Mouse (Mus musculus) embryonic facial prominence, embryonic 10.5 days (tissue): ENCODE results near the gene Cadm3. TPM values are rescaled to one million over a fixed set of nuclear protein-coding genes. Genes with fewer than 3 reads are reported as not detected.
A peak's percentile ranks its signal among the peaks of the same experiment; 100 is the strongest.
"Not testable (repeated sequence)": the region's sequence is repeated elsewhere in the genome, so short reads cannot be mapped to it uniquely, and the experiment has no call there.

ENCODE experiments used
- DNase-seq: peaks from one replicate; pipeline ENCODE4 v3.0.0-alpha.2; 2017; ENCODE audit warnings: low spot score
- H3K27ac ChIP-seq: fragments of 300-500 bp; sonication (generic); replicated peaks from 2 replicates; pipeline ENCODE4 v1.5.1; 2016; ENCODE audit warnings: mild to moderate bottlenecking
- H3K27me3 ChIP-seq: fragments of 300-500 bp; sonication (generic); replicated peaks from 2 replicates; pipeline ENCODE4 v1.6.1; 2016; ENCODE audit warnings: low read depth, mild to moderate bottlenecking; ENCODE audit not compliant: poor library complexity, severe bottlenecking
- H3K36me3 ChIP-seq: fragments of 300-500 bp; sonication (generic); replicated peaks from 2 replicates; pipeline ENCODE4 v1.6.1; 2016; ENCODE audit warnings: mild to moderate bottlenecking, moderate library complexity
- H3K4me1 ChIP-seq: fragments of 300-500 bp; sonication (generic); 2 replicates; pipeline ENCODE4 v1.6.1; 2016
- H3K4me3 ChIP-seq: fragments of 300-500 bp; sonication (generic); 2 replicates; pipeline ENCODE4 v1.5.1; 2016; ENCODE audit warnings: mild to moderate bottlenecking, moderate library complexity
- H3K9me3 ChIP-seq: fragments of 300-500 bp; sonication (generic); 2 replicates; pipeline ENCODE4 v1.6.1; 2016; ENCODE audit warnings: mild to moderate bottlenecking
- WGBS: fragments of 180-500 bp; shearing (Covaris S2); methylation state at CpG from one replicate; pipeline ENCODE4 v1.1.7; 2016; 5-methylcytosine and 5-hydroxymethylcytosine counted together
- polyA plus RNA-seq: library from polyadenylated mRNA; unstranded; fragments of >200 nt; fragmentation: Nextera tagmentation; extraction: Ambion mirVana; gene quantifications from 2 replicates; pipeline ENCODE4 v1.2.1, GENCODE M21; 2016

The Cadm3 gene
- polyA plus RNA-seq, 1 experiment from 2014 or later: 1.6 TPM

DNA sequence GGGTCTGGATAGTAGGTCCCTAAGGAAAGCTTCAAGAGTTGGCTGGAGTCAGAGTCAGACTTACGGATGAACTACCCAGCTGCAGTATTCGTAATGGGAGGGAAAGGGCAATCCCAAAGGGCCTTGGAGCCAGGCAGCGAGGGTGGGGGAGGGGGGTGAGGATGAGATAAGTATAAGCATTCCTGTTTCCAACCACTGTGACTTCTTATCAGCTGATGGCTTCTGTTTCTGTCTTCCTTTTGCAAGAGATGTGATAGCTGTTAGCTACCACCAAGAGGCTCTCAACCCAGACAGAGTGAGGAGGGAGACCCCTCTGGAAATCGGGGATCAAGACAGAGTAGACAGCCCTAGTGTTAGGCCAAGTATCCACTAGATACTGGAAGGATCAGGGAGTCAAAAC is 38.3 kb downstream of the Cadm3 start:
- no peaks in the 10 kb centered on the region for H3K9me3 ChIP-seq
- no peak overlapping the region for H3K27ac ChIP-seq
- H3K27me3 ChIP-seq: no peaks in the 10 kb centered on the region

GRCm38 (mm10) chr1:173328446-173328845 is 39.0 kb downstream of the Cadm3 start:
- Histone ChIP-seq H3K9me3 (no peaks in the 10 kb centered on the region), H3K4me1 (no peaks in the 10 kb centered on the region), H3K36me3 (no peaks in the 10 kb centered on the region), H3K27me3 (no peaks in the 10 kb centered on the region), H3K27ac (no peak overlapping the region), H3K4me3 (no peak overlapping the region)
- 66% methylated on average over 8 of the region's 8 CpGs for WGBS
- no peak for DNase-seq

More for the DNA sequence above, 38.3 kb downstream of the Cadm3 start:
- no peaks in the 10 kb centered on the region for H3K36me3 ChIP-seq
- no peaks in the 10 kb centered on the region for H3K4me1 ChIP-seq
- DNase-seq: no peak
- no peak overlapping the region for H3K4me3 ChIP-seq
- WGBS: 46% methylated on average over 4 of the region's 4 CpGs

DNA sequence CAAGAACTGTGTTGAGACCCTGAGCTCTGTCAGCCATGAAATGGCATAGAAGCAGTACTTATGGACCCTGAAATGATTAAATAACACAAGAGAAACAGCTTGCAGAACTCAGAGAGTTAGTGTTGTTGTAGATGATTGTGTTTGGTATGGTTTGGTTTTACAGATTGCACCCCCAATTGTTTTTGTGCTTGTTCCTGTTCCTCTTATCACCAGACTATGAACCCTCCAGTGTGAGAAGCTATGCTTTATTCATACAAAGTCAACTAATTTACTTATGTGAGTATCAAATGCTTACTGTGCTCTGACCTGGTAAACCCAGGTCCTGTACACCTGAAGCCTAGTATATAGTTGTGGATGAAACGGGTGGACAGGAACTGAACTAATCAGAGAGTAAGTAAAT is 40.9 kb downstream of the Cadm3 start:
- Histone ChIP-seq H3K4me1 (no peaks in the 10 kb centered on the region), H3K9me3 (no peaks in the 10 kb centered on the region), H3K4me3 (no peak overlapping the region), H3K27ac (no peak overlapping the region), H3K36me3 (no peaks in the 10 kb centered on the region), H3K27me3 (no peaks in the 10 kb centered on the region)
- 74% methylated on average over 1 of the region's 1 CpGs for WGBS
- DNase-seq: no peak

DNA sequence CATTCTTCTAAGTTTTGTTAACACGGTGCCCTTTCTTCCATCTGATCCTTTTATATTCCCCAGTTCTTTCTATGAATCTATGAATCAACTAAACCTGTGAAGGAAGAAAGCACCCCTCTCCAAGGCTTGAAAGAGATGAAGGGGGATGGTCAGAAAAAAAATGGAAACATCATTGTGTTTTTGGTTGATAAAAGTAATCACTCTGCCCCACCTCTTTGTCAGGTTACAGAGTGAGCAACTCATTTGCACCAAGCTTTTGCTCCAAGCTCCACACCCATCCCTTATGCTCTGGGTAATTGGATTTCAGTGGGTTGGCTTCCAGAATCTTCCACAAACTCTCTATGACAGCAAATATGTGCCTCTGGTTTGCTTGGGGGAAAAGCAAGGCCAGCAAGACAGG is 42.1 kb downstream of the Cadm3 start:
- Histone ChIP-seq H3K27ac (no peak overlapping the region), H3K4me1 (no peaks in the 10 kb centered on the region), H3K4me3 (no peak overlapping the region), H3K9me3 (no peaks in the 10 kb centered on the region), H3K36me3 (no peaks in the 10 kb centered on the region), H3K27me3 (no peaks in the 10 kb centered on the region)
- no peak for DNase-seq
- 90% methylated on average over 1 of the region's 1 CpGs for WGBS

- no peak overlapping the region for H3K4me3 ChIP-seq
- 68% methylated on average over 4 of the region's 4 CpGs for WGBS
- no peaks in the 10 kb centered on the region for H3K36me3 ChIP-seq
- H3K27ac ChIP-seq: no peak overlapping the region
- no peaks in the 10 kb centered on the region for H3K9me3 ChIP-seq
- no peaks in the 10 kb centered on the region for H3K4me1 ChIP-seq
- no peak for DNase-seq
- no peaks in the 10 kb centered on the region for H3K27me3 ChIP-seq
Measured at GRCm38 (mm10) chr1:173324961-173325360, 42.5 kb downstream of the Cadm3 start.

- Histone ChIP-seq H3K36me3 (no peaks in the 10 kb centered on the region), H3K4me1 (no peaks in the 10 kb centered on the region), H3K27me3 (no peaks in the 10 kb centered on the region), H3K9me3 (no peaks in the 10 kb centered on the region), H3K4me3 (no peak overlapping the region), H3K27ac (no peak overlapping the region)
- 31% methylated on average over 5 of the region's 5 CpGs for WGBS
- peak; percentile 45 for DNase-seq
Measured at GRCm38 (mm10) chr1:173323839-173324585, 43.5 kb downstream of the Cadm3 start.

GRCm38 (mm10) chr1:173322249-173322627 is 45.3 kb downstream of the Cadm3 start:
- WGBS: 73% methylated on average over 6 of the region's 6 CpGs
- Histone ChIP-seq H3K9me3 (no peaks in the 10 kb centered on the region), H3K27me3 (no peaks in the 10 kb centered on the region), H3K4me3 (no peak overlapping the region), H3K36me3 (no peaks in the 10 kb centered on the region), H3K27ac (no peak overlapping the region), H3K4me1 (no peaks in the 10 kb centered on the region)
- DNase-seq: no peak

DNA sequence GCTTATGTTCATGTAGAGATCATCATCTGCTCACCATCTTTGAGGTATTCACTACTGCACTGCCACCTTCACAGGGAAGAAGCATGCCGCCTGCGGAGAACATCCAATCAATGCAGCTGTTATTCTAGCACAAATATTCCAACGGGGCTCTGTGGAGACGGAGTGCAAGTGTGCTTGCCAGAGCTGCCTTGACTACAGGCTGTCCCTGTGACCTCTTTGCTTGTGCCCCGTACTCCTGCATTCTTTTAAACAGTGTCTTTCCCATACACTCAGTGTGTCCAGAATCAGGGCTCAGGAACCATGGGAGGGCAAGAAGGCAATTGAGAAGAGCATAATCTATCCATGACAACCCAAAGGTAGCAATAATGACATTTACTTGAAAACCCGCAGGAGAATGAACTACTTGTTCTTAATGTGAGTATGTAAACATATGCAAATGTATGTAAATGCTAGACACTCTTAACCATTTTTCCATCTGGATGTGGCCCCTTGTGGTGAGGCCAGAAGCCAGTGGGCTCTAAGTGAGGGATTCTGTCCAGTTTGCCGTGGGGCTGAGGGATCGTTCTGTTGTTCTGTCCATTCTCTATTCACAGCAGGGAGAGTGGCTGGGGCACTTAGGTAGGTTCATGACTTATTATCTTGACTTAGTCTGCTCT is 45.8 kb downstream of the Cadm3 start:
- no peaks in the 10 kb centered on the region for H3K36me3 ChIP-seq
- H3K27ac ChIP-seq: no peak overlapping the region
- no peaks in the 10 kb centered on the region for H3K9me3 ChIP-seq
- no peaks in the 10 kb centered on the region for H3K4me1 ChIP-seq
- no peak for DNase-seq
- no peak overlapping the region for H3K4me3 ChIP-seq
- H3K27me3 ChIP-seq: no peaks in the 10 kb centered on the region
- WGBS: 78% methylated on average over 8 of the region's 8 CpGs

DNA sequence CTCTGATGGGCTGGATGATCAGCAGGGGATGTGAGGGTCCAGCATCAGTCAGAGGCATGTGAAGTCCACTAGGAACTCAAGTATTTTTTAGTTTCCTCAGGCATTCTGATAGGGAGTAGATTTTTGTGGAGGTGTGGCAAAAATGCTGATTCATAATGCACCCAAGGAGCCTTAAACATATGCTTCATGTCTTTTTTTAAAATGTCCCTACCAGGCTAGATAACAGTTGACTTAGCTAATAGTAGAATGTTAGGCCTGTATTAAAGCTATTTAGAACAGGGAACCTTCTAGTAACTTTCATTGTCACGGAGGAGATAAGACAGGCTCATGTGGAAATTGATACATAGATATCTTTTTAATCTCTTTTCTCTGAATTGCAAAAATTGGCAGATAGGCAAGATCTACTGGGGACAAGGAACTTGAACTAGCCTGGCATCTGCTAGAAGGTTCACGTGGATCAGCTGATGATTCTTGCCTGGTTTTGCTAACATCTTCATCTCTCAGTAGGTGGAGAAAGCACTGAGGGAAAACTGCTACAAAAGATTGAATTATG is 49.5 kb downstream of the Cadm3 start:
- Histone ChIP-seq H3K9me3 (no peaks in the 10 kb centered on the region), H3K27ac (no peak overlapping the region), H3K4me3 (no peak overlapping the region), H3K36me3 (no peaks in the 10 kb centered on the region), H3K27me3 (no peaks in the 10 kb centered on the region), H3K4me1 (no peaks in the 10 kb centered on the region)
- 92% methylated on average over 2 of the region's 2 CpGs for WGBS
- no peak for DNase-seq

DNA sequence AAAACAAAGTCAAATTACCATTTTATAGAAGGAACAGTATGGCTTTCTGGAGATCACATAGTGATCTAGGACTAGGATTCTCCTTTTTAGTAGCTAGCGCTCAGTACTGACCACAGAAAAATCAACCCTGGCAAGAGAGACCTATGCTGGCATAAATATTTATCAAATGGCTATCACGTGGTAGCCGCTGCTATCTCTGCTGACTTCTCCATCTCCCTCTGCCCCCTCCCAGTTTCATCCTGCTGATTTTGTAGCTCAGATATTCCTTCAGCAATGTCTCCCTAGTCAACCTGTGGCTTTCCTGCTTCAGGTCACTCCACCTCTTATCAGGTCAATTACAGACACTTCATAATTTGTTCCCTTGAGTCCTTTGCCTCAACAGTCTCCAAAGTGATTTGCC is 51.8 kb downstream of the Cadm3 start:
- no peak for DNase-seq
- WGBS: 95% methylated on average over 3 of the region's 3 CpGs
- no peaks in the 10 kb centered on the region for H3K9me3 ChIP-seq
- H3K36me3 ChIP-seq: no peaks in the 10 kb centered on the region
- H3K4me3 ChIP-seq: no peak overlapping the region
- H3K4me1 ChIP-seq: no peaks in the 10 kb centered on the region
- H3K27ac ChIP-seq: no peak overlapping the region
- H3K27me3 ChIP-seq: no peaks in the 10 kb centered on the region

- H3K4me3 ChIP-seq, H3K27me3 ChIP-seq, H3K27ac ChIP-seq, H3K9me3 ChIP-seq, H3K36me3 ChIP-seq, H3K4me1 ChIP-seq, DNase-seq: not testable (repeated sequence)
- 87% methylated on average over 7 of the region's 7 CpGs for WGBS
Measured at GRCm38 (mm10) chr1:173313535-173314050, 53.9 kb downstream of the Cadm3 start.

GRCm38 (mm10) chr1:173302795-173303194 is 64.7 kb downstream of the Cadm3 start:
- not testable (repeated sequence) for DNase-seq

More at GRCm38 (mm10) chr1:173302795-173303194, 64.7 kb downstream of the Cadm3 start:
- not testable (repeated sequence) for H3K27ac ChIP-seq, H3K27me3 ChIP-seq, H3K4me3 ChIP-seq, H3K4me1 ChIP-seq, H3K9me3 ChIP-seq, H3K36me3 ChIP-seq
- 61% methylated on average over 3 of the region's 3 CpGs for WGBS
